Mouse (Mus musculus) inflammation-experienced regulatory T-cells (primary cell): ENCODE results near the gene Slc12a8. TPM values are rescaled to one million over a fixed set of nuclear protein-coding genes. Genes with fewer than 3 reads are reported as not detected.

Experiments
- polyA plus RNA-seq, 2 experiments: library from polyadenylated mRNA; unstranded; fragments of 100-300 nt; shearing (Covaris generic); gene quantifications; one replicate each; pipeline ENCODE4 v1.2.1; 2017

The Slc12a8 gene
- 1 to 10 TPM; 3.8 to 5.4 TPM for polyA plus RNA-seq

DNA sequence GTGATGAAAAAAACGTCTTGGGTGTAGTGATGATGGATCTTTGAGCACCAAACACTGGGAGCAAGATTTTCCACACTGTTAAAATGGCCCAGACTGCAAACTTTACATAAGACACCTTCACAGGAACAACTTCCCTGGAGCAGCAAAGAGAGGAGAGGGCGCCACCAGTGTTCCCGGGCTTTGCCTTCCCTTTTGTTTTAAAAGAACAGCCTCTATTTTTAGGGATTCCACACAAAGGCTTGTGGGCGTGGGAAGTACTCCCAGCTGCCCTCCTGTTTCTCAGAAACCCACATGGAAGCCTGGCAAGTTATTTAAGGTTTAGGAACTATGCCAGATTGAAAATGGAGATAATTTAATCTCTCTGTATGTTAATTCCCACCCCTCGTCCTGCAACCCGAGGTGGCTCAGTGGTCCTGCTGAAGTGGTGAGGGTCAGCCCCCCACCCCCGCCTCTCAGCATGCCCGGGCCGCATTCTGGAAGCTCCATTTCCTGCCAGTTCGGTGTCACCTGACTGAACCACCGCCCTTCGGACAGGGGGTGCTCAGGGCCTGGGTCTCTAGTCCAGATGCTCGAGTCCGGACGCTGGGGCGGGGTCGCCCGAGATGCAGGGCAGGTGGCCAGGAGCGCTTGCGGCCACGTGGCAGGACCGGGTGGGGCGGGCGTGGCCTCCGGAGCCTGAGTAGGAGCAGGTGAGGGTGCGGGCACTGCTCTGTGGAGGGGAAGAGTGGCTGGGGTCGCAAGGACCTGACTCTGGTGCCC is at the start of gene Slc12a8:
Gene Slc12a8 (plus strand): TSS at position 522 of the 759 bp plus-strand sequence.

DNA sequence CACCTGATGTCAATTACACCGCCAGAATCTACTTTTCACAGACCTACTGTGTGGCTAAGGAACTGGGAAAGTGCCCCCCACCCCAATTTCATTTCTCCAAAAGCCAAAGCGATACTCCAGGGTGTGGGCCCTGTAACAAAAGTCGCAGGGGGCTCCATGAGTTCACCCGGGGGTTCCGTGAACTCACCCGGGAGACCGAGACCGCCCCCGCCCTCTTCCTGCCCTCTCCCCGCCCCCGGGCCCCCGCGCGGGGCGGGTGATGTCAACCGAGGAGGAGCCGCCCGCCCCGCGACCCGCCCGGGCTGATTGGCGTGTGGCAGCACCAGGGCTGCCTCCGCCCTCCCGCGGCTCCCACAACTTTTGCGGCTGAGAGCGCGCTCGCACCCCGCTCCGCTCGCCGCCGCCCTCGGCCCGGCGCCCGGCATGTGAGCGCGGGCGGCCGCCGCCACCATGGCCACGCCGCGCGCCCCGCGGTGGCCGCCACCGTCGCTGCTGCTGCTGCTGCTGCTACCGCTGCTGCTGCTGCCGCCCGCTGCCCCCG is 167.1 kb downstream of the Slc12a8 start, which contains the start of gene Heg1:
Gene Heg1 (plus strand): TSS at position 209 of the 541 bp plus-strand sequence.

Other genes with a start within 250 kb of the Slc12a8 start
- 10 to 100 TPM; 62.8 to 68.4 TPM for gene Zfp148, start 136.5 kb upstream of the Slc12a8 start, polyA plus RNA-seq
- 10 to 100 TPM; 39.0 to 43.7 TPM for gene Heg1, start 167.0 kb downstream of the Slc12a8 start, polyA plus RNA-seq